Mouse (Mus musculus): ENCODE results near the gene Gcnt1.

DNA sequence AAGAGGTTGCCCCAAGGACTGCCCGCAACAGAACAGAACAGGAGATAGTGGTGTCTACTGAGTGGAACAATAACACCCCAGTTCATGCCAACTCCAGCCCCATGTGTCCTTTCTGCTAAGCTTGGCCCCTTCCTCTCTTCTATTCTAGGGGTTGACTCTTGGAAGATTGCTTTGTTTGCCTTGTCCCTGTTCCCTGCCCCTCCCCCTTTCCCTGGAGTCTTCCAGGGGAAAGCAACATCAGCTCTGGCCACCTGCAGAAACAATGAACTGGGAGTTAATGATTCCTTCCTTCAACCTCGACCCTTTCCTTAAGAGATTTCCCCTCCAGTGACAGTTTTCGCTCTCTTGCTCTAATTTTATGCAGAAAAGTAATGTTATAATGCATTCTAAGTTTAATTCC lies 15.3 kb downstream of the Gcnt1 start:
- TF ChIP-seq CTCF (IDR thresholded peaks at IDR 0.05; ENCODE audit: extremely low read depth, insufficient read depth, insufficient read length, insufficient replicate concordance) (no peak), POLR2A (IDR thresholded peaks at IDR 0.05; ENCODE audit: low read depth, low read length) (no peak)
